Mouse (Mus musculus) embryonic fibroblast, embryonic 13.5 days (primary cell): ENCODE data around the gene Zfp462.

Experiments
- CTCF ChIP-seq: IDR thresholded peaks from 2 replicates; pipeline ENCODE4 v1.5.1; 2011; ENCODE audit warnings: mild to moderate bottlenecking, control low read depth, low read length, moderate library complexity, borderline replicate concordance; ENCODE audit not compliant: insufficient read depth
- POLR2A ChIP-seq: IDR thresholded peaks from 2 replicates; pipeline ENCODE4 v1.6.1; 2011; ENCODE audit warnings: low read depth, mild to moderate bottlenecking, control low read depth, low read length, moderate library complexity

- TF ChIP-seq CTCF (no peak), POLR2A (no peak)
Observed at GRCm38 (mm10) chr4:55103575-55103974, 158.7 kb downstream of the Zfp462 start.
